Mouse (Mus musculus) thymus, postnatal 0 days (tissue): ENCODE data around the gene Slc25a47. TPM values are rescaled to one million over a fixed set of nuclear protein-coding genes. Genes with fewer than 3 reads are reported as not detected.

ENCODE experiments used
- DNase-seq: peaks from one replicate; pipeline ENCODE4 v3.0.0-alpha.2; 2015; ENCODE audit warnings: low spot score
- microRNA counts: library from miRNA; unstranded; fragments of <30 nt; microRNA quantifications from one replicate; lab custom pipeline; 2015
- microRNA-seq: library from miRNA; unstranded; fragments of <30 nt; microRNA quantifications from one replicate; pipeline ENCODE4, GENCODE M21; 2016; ENCODE audit warnings: borderline number of aligned reads
- polyA plus RNA-seq: library from polyadenylated mRNA; unstranded; fragments of >200 nt; fragmentation: Nextera tagmentation; extraction: Ambion mirVana; gene quantifications from 2 replicates; pipeline ENCODE4 v1.2.1, GENCODE M21; 2015

Slc25a47 gene
- polyA plus RNA-seq, 1 experiment from 2014 or later = 7.3 TPM

- no peak for DNase-seq
These were observed 70.6 kb downstream of the Slc25a47 start for GRCm38 (mm10) chr12:108906398-108906797.

MicroRNA genes within 50 kb of the gene (microRNA counts, 519-probe panel; counts per million panel counts)
- microRNA mmu-miR-345-3p (lab: Ali Mortazavi, UCI) (473 counts per million, percentile 71 among the panel's probes with 10 or more counts), microRNA mmu-miR-345-5p (lab: Ali Mortazavi, UCI) (3,116 counts per million, percentile 74 among the panel's probes with 10 or more counts)

Small RNA genes lying within 50 kb of the gene (microRNA-seq; reads per million reads assigned to microRNA genes)
- gene Mir345 = 125 reads per million, percentile 48 among the genes with 10 or more reads in this experiment

Other genes starting within 250 kb of the Slc25a47 start
- 16.3 and 16.6 TPM in 2 replicates for gene Degs2, start 133.7 kb upstream of the Slc25a47 start, polyA plus RNA-seq
- 20.6 and 27.4 TPM in 2 replicates for gene Yy1, start 43.1 kb upstream of the Slc25a47 start, polyA plus RNA-seq
- 14.8 and 16.4 TPM in 2 replicates for gene Slc25a29, start 163 bp upstream of the Slc25a47 start, polyA plus RNA-seq
- gene Wdr25, start 57.6 kb downstream of the Slc25a47 start, polyA plus RNA-seq = 8.1 and 9.1 TPM in 2 replicates
- gene Wars, start 58.1 kb downstream of the Slc25a47 start, polyA plus RNA-seq = 59.5 and 64.1 TPM in 2 replicates
- 1.7 and 2.0 TPM in 2 replicates for gene Begain, start 232.2 kb downstream of the Slc25a47 start, polyA plus RNA-seq